Mouse (Mus musculus) CD4-positive helper T cell, adult 2 months (primary cell): ENCODE measurements around the gene Vapb.

Experiments
- DNase-seq: peaks from one replicate; pipeline ENCODE4 v3.0.0-alpha.2; 2012; ENCODE audit warnings: low read depth, missing footprints, low spot score

The Vapb gene

DNA sequence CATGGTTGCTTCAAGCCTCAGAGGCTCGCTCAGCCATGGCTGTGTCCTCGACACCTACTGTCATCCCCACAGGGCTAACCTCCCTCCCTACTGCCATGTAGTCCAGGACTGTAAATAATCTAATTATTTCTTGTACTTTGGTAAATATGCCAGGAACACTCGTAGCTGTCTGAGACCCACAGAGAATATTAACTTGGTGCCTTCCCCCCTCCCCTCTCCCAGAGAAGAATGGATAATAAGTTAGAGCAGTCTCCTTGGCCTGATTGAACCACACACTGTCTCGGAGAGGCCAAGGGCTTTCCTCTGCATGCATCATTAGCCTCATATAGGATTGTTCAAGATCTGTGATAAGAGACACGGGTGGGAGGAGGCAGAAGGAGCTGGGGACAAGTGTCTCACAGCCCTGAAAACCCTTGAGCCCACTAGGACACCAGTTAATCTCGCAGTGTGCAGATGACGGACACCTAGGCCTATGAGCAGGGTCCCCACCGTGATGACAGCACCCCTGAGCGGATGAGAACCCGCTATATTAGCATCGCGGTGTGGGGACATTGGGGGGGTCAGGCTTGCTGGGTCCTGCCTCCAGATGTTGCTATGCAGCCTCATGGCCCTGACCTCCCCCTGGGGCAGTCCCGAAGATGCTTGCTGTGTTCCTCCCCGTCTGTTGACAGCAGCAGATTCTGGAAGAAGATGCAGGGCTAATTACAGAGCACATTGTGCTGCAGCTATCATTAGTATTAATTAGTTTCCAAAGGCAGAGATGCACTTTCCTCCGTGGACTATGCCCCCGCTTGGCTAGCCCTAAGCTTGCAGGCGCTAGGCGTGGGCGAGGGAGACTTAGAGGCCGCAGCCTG lies 54.8 kb downstream of the Vapb start:
- DNase-seq = no peak

DNA sequence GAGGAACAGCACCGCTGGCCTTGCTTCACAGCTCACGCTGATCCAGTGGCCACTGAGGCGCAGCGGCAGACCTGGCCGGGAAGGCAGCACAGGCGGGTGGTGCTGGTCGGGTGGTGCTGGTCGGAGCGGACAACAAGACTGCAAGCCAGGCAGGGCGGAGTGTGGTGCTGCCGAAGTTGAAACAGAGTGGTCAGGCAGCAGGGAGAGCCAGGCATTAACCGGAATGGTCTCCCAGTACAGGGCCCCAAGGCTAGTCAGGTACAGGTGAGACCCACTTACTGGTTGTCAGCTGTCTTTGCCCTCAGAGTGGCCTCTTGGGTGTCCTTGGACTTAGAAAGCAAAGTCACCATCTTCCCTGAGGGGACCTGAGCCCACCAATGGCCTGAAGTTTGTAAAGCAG lies 56.7 kb downstream of the Vapb start:
- no peak for DNase-seq

DNA sequence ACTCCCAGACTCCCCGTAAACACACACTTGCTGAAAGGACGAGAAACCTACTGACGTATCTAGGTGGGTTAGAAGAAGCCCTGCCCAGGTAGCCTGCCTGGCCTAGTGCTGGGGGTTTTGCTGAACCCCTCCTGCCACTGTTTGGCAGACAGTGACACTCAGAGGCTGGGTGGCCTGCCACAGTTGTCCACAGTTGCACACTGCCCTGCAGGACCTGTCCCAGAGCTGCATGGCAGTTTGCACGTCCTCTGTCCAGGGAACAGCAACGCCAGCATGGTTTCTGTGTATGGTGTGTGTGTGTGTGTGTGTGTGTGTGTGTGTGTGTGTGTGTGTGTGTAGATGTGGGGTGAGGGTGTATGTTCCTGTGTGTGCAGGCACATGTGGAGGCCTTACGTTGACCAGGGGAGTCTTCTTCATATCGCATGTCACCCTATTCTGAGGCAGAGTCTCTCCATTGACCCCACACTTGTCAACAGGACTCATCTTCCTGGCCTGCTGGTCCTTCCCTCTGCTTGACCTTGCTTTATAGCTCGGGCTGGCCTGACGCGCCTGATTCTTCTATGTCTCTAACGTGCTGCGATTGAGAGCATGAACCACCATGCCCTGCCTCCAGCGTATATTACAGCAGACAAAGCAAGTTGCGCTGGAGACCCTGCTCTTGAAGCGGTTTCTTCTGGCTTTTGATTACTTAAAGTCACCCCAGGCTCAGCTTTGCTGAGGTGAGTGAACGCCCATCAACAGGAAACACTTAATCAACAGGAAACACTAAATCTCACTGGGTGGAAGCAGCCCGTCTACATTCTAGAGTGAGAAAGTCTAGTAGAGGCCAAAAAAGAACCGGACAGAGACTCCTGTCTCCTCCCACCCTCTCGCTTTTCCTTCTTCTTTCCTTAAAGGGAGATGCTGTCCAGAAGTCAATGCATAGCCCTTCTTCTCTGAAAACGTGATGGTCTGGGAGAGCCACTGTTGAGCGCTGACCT lies 57.5 kb downstream of the Vapb start:
- DNase-seq = peak; percentile 18

DNA sequence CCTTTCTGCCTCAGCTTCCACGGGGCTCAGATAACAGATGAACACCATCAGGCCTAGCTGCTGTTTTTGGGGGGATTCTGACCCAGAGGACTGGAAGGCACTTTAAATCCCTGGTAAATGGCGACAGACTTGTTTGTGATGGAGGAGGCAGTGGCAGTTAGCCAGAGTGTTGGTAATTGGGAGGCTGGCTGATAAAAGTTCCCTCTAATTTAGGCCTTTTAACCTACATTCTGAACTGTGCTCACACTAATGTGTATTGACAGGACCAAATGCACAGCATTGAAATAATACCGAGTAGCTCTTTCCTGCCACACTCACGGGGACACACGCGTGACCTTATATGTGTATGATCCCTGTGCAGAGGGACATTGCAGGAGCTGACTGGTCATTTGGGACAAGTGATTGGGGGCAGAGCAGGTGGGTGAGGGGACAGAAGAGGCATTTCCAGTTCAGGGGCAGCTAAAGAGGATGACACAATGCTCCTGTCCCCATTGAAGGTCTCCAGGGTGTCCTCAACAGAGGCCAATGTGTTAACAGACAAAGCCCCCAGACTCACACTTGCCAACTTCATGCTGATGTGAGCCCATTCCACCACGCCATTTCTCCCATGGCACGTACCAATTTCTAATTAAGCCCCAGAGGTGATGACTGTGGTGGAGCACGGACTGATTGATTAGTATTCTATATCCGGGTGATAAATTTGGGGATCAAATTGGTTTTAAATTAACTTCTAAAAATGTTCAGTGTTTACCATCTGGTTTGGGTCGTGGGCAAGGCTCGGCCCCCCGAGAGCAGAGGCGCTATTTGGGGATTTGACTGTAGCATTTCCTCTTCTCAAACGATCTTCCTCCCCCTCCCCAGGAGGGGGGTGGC lies 58.7 kb downstream of the Vapb start:
- no peak for DNase-seq

DNA sequence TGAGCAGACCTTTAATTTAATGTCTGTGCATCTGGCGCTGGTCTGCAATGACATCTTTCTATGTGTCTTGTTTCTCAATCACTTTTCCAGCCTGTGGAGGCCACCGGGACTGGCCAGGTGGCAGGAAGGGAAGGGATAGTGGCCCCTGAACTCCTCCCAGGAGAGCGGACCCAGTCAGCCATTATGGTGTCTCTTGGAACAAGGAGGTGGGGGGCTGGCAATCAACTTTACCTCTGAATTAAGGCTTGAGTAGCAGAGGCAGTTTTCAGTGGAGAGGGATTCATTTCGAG lies 59.3 kb downstream of the Vapb start:
- DNase-seq = no peak

DNA sequence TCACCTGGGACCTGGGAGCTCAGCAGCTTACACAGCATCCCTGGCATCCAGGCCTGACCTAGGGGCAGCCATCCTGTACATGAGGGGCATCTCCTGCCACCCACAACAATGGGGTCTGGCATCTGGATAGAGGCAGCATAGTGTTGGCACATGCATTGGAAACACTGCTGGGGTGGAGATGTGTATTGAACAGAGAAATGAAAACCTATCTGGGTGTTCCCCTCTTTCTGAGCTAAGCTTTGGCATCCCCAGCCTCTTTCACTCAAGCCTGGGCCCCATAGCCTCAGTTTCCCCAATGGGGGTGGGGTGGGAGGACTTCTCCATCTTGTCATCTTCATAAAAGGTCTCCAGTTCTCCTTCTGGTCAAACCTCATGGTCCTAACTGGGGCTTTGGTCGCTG lies 62.2 kb downstream of the Vapb start:
- no peak for DNase-seq

DNA sequence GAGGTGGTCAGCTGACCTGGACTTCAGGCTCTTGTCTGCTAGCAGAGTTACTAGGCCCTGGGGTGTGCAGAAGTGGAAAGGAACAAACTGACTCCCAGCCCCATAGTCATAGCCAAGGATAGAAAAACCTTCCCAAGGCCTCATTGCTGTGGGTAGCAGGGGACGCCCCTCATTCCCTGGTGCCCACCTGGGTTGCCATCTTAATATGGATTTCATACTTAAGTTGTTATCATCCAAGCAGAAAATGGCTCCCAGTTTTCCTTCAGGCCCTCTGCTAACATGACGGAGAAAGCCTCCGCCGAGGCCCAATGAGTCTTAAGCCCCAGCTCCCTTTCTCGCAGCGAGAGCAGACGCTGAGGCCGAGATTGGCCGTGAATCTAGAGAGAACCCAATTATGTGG lies 63.3 kb downstream of the Vapb start:
- no peak for DNase-seq

DNA sequence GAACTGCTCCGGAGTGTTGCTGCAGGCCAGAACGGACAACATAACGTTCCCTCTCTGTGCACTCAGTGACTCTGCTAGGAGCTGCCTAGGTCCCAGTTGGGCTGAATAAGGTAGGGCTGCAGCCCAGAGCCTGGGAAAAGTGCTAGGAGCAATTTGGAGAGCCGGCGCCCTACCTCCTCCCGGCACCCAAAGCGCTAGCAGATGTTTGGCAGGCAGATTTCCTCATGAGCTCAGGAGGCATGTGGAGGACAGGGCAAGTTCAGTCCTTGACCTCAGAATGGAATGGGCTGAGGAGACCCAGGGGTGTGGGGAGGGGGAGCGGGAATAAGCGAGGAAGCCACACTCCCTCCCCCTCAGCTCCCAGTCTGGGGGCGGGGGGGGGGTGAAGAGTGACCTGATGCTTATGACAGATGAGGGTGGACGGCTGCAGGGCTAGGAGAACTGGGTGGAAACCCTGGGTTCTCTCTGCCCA lies 64.1 kb downstream of the Vapb start:
- no peak for DNase-seq

DNA sequence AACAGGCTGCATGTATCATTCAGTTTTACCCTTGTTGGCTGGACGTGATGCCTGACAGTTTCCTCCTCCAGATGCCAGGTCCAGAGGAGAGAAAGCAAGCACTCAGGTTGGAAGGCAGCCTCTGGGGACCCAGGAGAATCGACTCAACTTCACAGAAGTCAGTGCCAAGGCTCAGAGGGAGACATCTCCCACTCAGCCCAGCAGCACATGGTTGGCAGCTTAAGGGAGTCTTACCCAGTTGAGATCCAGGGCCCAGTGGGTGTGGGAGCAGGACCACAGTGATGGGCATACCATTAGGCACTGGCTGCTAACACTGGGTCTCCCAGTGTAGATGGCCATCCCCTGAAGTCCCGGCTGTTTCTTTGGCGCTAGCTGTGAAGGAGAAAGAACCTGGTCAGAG lies 64.9 kb downstream of the Vapb start:
- DNase-seq = no peak

DNA sequence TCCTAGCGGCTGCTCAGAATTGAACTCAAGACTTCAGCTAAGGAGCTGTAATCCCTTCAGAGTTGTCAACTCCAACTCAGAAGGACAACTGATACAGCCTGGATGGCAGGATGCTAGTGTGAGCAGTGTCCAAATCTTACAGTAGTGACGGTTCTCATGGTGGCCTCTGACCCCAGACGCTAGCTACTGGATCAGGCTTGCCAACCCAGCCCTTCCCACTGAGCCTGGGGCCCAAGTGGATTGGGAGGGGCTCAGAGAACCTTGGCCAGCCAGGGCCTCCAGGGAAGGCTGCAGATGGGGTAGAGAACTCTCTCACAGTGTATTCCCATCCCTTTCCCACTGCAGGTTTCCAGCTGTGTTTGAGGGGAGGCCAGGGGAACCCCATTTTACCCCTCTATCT lies 65.6 kb downstream of the Vapb start:
- no peak for DNase-seq

DNA sequence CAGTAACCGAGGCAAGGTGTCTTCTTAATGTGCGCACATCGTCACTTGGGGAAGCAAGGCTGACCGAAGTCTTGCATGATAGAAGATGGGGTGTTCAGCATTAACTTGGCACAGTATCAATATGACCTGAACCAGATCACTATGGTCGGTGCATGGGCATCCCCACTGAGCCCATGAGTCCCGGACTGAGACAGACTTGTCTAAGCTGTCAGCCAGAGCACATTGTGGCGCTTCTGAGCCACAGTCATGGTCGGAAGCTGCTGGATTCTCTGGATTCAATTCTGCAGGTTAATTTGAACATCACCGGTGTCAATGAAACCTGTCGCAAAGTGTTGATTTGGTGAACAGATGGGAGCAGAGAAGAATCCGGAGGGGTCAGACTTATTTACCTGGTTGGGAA lies 66.5 kb downstream of the Vapb start:
- no peak for DNase-seq

DNA sequence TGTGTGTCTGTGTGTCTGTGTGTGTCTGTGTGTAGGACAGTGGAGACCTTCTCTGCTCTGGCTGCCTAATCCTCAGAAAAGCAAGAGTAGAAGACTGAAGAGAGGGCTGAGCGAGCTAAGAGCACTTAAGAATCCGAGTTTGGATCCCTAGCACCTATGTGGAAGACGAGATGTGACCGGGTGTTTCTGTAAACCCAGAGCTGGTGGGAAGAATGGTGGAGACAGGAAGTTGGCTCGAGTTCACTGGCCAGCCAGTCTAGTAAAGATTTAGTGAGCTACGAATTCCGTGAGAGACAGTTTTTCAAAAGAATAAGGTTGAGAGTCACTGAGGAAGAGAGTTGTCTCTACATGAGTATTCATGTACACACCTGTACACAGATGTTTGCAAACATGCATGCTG lies 69.3 kb downstream of the Vapb start:
- DNase-seq = no peak

DNA sequence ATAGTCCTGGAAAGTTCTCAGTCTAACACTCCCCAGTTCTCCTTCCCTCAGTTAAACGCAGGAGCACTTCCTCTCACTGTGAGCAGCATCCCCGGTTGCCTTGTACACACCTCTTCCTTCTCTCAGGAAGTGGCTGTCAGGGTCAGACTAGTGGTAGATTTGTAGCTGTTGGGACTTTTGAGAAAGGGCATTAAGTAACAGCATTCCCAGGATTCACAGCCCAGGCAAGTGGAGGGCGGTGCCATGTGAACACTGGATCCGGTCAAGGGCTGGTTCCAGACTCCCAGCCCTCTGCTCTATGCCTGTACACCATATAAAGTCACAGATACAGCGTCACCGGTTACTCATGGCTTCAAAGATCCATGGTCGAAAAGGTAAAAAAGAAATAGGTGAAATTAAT lies 71.6 kb downstream of the Vapb start:
- no peak for DNase-seq

DNA sequence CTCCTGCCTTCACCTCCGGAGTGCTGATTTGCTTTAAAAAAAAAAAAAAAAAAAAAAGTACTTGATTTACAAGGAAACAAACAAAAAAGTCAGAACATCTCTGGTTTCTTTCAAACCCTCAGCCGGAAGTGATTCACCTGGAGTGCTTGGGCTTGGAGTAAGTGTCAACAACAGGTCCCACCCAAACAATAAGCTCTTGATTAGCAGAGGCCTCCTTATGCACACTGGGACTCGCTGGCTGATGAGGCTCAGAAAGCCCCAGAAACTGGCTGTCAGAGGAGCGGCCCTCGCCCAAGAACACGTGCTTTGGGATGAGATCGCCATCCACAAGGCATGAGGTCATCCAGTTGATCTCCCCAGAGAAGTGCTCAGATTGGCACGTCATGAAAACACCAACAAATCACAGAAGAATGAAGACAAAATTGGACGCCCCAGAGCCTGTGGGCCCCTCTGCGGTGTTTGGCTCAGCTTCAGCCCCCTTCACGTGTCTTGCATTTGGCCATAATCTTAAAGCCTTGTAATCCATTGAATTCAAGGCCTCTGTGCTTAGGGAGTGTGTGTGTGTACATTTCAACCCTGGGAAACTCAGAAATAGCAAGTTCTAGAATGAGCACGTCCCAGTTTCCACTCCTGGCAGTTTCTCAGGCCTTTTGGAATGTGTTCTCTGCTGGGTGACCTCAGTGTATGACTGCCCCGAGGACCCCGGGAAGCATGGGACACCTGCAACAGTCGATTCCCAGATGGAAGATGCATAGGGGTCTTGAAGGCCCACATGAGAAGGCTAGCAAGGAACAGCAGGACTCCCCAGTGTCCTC lies 72.9 kb downstream of the Vapb start:
- no peak for DNase-seq

DNA sequence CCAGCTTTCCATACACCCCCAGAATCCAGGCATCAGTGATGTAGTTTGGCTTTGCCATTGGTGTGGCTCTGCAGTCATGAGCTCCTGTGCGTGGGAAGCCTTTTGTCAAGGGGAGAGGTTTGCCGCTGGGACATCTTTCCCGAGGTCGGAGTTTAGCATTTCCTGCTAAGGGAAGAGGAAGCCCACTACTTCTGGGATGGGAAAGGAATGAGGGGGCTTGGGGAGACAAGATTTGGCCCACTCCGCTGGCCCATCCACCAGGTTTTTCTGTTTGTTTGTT lies 73.5 kb downstream of the Vapb start:
- DNase-seq = no peak

DNA sequence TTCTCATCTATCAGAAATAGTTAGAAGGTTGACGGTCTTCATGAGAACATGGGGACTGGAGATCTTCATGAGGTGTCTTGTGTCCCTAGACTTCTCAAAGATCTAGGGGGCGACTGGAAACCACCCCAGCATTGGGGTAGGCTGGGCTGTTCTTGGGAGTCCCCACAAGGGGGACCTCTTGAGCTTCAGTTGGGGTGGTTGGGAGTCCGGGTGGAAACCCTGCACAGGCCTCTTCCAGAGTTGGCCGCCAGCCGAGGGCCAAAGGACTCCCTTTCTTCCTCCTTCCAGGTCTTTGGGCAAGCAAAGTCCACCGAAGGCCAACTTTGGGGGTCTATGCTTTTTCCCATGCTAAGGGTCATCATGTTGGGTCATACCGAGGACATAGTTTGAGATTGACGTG lies 74.5 kb downstream of the Vapb start:
- peak; percentile 20 for DNase-seq

DNA sequence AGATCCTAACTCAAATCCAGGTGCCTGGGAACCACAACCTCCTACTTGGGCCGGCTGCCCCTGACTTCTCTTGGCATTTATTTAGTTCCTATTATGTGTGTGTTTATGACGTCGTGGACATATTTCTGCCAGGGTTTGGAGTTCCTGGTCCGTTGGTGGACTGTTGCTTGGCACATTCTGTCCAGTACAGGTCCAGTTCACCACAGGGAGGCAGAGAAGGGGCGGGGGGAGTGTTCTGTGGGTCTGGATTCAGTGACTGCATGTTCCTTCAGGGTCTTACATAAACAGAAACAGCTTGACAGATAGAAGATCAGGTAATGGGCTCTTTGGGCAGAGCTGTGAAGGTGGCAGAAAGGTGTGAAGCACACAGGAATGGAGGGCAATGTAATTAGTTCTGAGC lies 75.8 kb downstream of the Vapb start:
- no peak for DNase-seq

DNA sequence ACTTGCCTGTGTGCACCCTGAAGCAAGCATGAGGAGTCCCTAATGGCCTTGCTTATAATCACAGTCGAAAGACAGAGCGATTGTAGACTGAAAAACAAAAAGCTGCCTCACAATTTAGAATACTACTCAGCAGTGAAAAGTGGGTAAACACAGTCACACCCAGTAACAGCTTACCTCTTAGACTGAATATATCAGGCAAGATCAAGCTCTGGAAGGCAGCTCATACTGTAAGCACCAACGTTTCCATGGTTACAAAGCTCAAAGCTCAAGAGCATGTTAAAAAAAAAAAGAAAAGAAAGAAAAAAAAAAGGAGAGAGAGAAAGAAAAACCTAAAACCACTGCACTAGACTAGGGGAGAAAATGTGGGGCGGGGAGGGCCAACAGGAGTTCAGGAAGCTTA lies 89.0 kb downstream of the Vapb start:
- no peak for DNase-seq

DNA sequence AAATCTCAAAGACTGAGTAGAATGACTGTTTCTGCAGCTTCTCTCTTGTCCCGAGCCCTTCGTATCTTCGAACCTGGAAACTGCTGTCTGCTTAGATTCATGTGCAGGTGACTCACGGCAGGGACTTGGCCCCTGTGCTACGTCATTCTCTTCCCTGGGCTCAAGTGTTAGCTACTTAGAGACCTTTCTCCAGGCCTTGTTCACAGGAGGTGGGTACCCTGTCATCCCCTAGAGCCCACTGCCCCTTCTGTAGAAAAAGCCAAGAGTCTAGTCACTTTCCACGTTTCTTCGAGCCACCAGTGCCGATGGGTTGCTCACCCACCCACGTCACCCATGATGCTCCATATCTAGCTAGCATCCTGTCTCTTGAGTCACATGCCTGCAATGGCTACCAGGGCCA lies 89.9 kb downstream of the Vapb start:
- DNase-seq = no peak

DNA sequence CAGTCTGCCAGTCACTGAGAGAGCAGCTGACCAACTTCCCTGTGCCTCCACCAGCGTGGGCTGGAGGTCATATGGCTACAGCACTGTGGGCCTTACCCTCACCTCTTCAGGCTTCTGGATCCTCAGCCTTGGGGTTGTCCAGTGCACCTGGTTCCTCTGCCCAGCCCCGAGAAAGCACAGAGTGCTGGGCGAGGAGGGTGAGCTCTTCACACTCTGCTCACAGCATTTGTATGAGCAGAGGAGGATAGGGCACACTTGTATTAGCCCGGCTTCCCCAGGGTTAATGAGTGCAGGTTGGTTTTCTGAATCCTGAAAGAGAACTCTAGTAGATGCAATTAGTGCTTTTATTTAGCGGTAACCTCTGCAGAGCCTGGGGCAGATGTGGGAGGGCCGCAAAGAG lies 90.8 kb downstream of the Vapb start:
- DNase-seq = no peak

DNA sequence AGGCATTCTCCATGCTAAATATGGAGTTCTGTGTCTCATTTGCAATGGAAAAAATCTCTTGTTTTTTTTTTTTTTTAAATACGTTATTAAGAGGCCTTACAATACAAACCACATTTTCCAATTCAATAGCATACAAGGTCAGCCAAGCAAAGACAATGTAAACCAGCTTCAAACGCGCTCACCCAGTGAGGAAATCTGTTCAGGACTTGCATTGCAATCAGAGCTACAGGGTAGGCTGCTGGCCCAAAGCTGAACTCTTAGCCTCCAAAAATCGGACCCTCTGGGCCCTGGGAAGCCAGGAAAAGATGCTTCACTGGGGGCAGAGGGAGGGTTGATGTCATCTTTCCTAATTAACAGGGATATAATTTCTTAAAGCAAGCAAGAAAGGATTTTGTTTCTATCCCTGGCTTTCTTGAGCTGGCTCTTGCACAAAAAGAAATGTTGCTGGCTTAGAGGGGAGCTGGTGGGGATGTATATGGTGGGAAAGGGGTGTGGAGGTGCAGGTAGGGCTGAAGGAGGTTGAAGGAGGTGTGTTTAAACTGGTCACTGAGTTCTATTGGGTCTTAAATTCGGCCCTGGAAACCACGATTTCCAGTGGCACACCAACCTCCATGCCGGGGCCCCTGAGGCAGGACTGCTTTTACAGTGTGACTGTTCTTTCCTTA lies 95.6 kb downstream of the Vapb start:
- no peak for DNase-seq
